Mouse (Mus musculus) liver, embryonic 13.5 days (tissue): ENCODE data around the gene Adprhl1. TPM values are rescaled to one million over a fixed set of nuclear protein-coding genes. Genes with fewer than 3 reads are reported as not detected.

Experiments used
- ATAC-seq: fragments of 200-750 bp; cut with Nextera tagmentation; 2 replicates; pipeline ENCODE4 v1.8.0; 2017; ENCODE audit warnings: low read depth, mild to moderate bottlenecking, moderate number of reproducible peaks, moderate library complexity
- DNase-seq: peaks from one replicate; pipeline ENCODE4 v3.0.0; 2022
- H3K27ac ChIP-seq: fragments of 300-500 bp; sonication (generic); 2 replicates; pipeline ENCODE4 v1.5.1; 2015; ENCODE audit warnings: moderate library complexity, mild to moderate bottlenecking, inconsistent platforms
- H3K27me3 ChIP-seq: fragments of 300-500 bp; sonication (generic); 2 replicates; pipeline ENCODE4 v1.6.1; 2015; ENCODE audit warnings: mild to moderate bottlenecking, inconsistent platforms
- H3K36me3 ChIP-seq: fragments of 300-500 bp; sonication (generic); 2 replicates; pipeline ENCODE4 v1.6.1; 2015; ENCODE audit warnings: mild to moderate bottlenecking, inconsistent platforms
- H3K4me1 ChIP-seq: fragments of 300-500 bp; sonication (generic); replicated peaks from 2 replicates; pipeline ENCODE4 v1.6.1; 2015; ENCODE audit warnings: inconsistent platforms
- H3K4me2 ChIP-seq: fragments of 300-500 bp; sonication (generic); 2 replicates; pipeline ENCODE4 v1.6.1; 2015; ENCODE audit warnings: inconsistent platforms, mild to moderate bottlenecking, moderate library complexity
- H3K4me3 ChIP-seq: fragments of 300-500 bp; sonication (generic); replicated peaks from 2 replicates; pipeline ENCODE4 v1.5.1; 2015; ENCODE audit warnings: mild to moderate bottlenecking, inconsistent platforms
- H3K9ac ChIP-seq: fragments of 300-500 bp; sonication (generic); 2 replicates; pipeline ENCODE4 v1.6.1; 2015; ENCODE audit warnings: mild to moderate bottlenecking, inconsistent platforms
- H3K9me3 ChIP-seq: fragments of 300-500 bp; sonication (generic); replicated peaks from 2 replicates; pipeline ENCODE4 v1.6.1; 2016; ENCODE audit warnings: inconsistent platforms
- WGBS: fragments of 180-500 bp; shearing (Covaris S2); methylation state at CpG from one replicate; pipeline ENCODE4 v1.1.7; 2015; ENCODE audit not compliant: insufficient replicate concordance; 5-methylcytosine and 5-hydroxymethylcytosine counted together
- polyA plus RNA-seq: library from polyadenylated mRNA; unstranded; fragments of >200 nt; fragmentation: Nextera tagmentation; extraction: Ambion mirVana; gene quantifications from 2 replicates; pipeline ENCODE4 v1.2.1, GENCODE M21; 2015

Gene Adprhl1
- polyA plus RNA-seq, 1 experiment from 2014 or later: 0.07 TPM

GRCm38 (mm10) chr8:13194818-13195217, 59.1 kb downstream of the Adprhl1 start:
- H3K4me3 ChIP-seq: no peak overlapping the region
- H3K4me1 ChIP-seq: peaks cover 45% of the 10 kb centered on the region
- H3K4me2 ChIP-seq: no peak overlapping the region
- ATAC-seq (no peak), DNase-seq (no peak)
- WGBS: 54% methylated on average over 10 of the region's 10 CpGs
- H3K36me3 ChIP-seq: no peaks in the 10 kb centered on the region
- H3K27me3 ChIP-seq: no peaks in the 10 kb centered on the region; the same call in 1 of the 2 replicates
- no peak overlapping the region for H3K9ac ChIP-seq
- no peaks in the 10 kb centered on the region for H3K9me3 ChIP-seq
- no peak overlapping the region; the same call in 1 of the 2 replicates for H3K27ac ChIP-seq

GRCm38 (mm10) chr8:13190235-13190634, 63.7 kb downstream of the Adprhl1 start:
- WGBS: 84% methylated on average over 8 of the region's 8 CpGs
- Histone ChIP-seq H3K27me3 (no peaks in the 10 kb centered on the region), H3K9me3 (no peaks in the 10 kb centered on the region), H3K27ac (no peak overlapping the region), H3K4me1 (peaks cover 13% of the 10 kb centered on the region), H3K9ac (no peak overlapping the region), H3K36me3 (peaks cover 23% of the 10 kb centered on the region; the same call in 1 of the 2 replicates), H3K4me3 (no peak overlapping the region), H3K4me2 (no peak overlapping the region)
- DNase-seq (no peak), ATAC-seq (no peak)

- H3K4me2 ChIP-seq: no peak overlapping the region
- ATAC-seq: no peak
- no peak for DNase-seq
- H3K27me3 ChIP-seq: no peaks in the 10 kb centered on the region
- no peaks in the 10 kb centered on the region for H3K9me3 ChIP-seq
- peaks cover 6% of the 10 kb centered on the region for H3K4me1 ChIP-seq
- peaks cover 33% of the 10 kb centered on the region for H3K36me3 ChIP-seq
- H3K4me3 ChIP-seq: no peak overlapping the region
- H3K9ac ChIP-seq: no peak overlapping the region
- no peak overlapping the region for H3K27ac ChIP-seq
- WGBS: 84% methylated on average over 1 of the region's 1 CpGs
Observed at GRCm38 (mm10) chr8:13188857-13189256, 65.1 kb downstream of the Adprhl1 start.

- no peak overlapping the region for H3K27ac ChIP-seq
- no peaks in the 10 kb centered on the region for H3K9me3 ChIP-seq
- no peak overlapping the region for H3K4me3 ChIP-seq
- WGBS: 86% methylated on average over 13 of the region's 13 CpGs
- no peak for DNase-seq
- no peak for ATAC-seq
- peaks cover under 1% of the 10 kb centered on the region for H3K4me1 ChIP-seq
- no peak overlapping the region for H3K9ac ChIP-seq
- H3K4me2 ChIP-seq: no peak overlapping the region
- peaks cover 33% of the 10 kb centered on the region for H3K36me3 ChIP-seq
- no peaks in the 10 kb centered on the region for H3K27me3 ChIP-seq
Observed at GRCm38 (mm10) chr8:13188052-13188555, 65.9 kb downstream of the Adprhl1 start.

DNA sequence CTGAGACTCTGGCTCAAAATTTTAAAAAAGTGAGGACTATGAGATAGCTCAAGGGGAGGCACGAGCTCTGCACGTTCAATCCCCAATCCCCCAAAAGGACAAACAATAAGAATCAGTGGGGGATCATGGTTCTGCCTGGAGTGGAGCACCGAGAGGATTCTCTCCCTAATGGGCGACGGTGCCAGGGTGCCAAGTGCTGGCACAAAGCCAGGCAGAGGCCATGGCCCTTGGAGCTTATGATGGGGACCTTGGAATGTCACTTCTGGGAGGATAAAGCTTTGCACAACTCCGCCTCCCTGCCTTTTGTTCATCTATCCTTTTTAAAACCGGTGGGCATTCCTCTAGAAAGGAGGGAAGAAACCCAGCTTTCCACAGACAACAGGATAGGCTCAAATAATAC, 66.3 kb downstream of the Adprhl1 start:
- no peak overlapping the region for H3K4me2 ChIP-seq
- H3K9me3 ChIP-seq: no peaks in the 10 kb centered on the region
- no peak overlapping the region for H3K9ac ChIP-seq
- no peak overlapping the region for H3K4me3 ChIP-seq
- peaks cover 33% of the 10 kb centered on the region for H3K36me3 ChIP-seq
- no peaks in the 10 kb centered on the region for H3K27me3 ChIP-seq
- no peak for DNase-seq
- 72% methylated on average over 7 of the region's 7 CpGs for WGBS
- H3K27ac ChIP-seq: no peak overlapping the region
- H3K4me1 ChIP-seq: no peaks in the 10 kb centered on the region
- ATAC-seq: no peak

GRCm38 (mm10) chr8:13187229-13187628, 66.7 kb downstream of the Adprhl1 start:
- ATAC-seq (no peak), DNase-seq (no peak)
- no peak overlapping the region for H3K27ac ChIP-seq
- no peak overlapping the region for H3K9ac ChIP-seq
- peaks cover 33% of the 10 kb centered on the region for H3K36me3 ChIP-seq
- H3K4me3 ChIP-seq: no peak overlapping the region
- peaks cover 2% of the 10 kb centered on the region for H3K4me1 ChIP-seq
- H3K4me2 ChIP-seq: no peak overlapping the region
- 70% methylated on average over 9 of the region's 9 CpGs for WGBS
- H3K9me3 ChIP-seq: no peaks in the 10 kb centered on the region
- no peaks in the 10 kb centered on the region for H3K27me3 ChIP-seq

DNA sequence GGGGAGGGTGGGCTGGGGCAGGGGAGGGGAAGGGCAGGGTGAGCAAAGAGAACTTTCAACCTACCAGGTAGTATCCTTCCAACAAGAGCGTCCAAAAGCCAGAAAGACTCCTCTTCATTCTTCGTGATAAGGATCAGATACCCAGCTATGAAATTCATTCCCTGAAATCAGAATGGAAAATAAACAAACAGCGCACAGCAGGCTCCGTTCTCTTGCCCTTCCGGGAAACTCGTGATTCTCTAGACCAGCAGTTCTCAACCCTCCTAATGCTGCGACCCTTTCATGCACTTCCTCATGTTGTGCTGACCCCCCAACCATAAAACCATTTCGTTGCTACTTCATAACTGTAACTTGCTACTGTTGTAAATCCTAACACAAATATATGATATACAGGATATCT, 67.1 kb downstream of the Adprhl1 start:
- H3K9ac ChIP-seq: no peak overlapping the region
- 71% methylated on average over 8 of the region's 8 CpGs for WGBS
- H3K4me3 ChIP-seq: no peak overlapping the region
- no peaks in the 10 kb centered on the region for H3K9me3 ChIP-seq
- peaks cover 6% of the 10 kb centered on the region for H3K4me1 ChIP-seq
- H3K27ac ChIP-seq: no peak overlapping the region
- no peak overlapping the region for H3K4me2 ChIP-seq
- DNase-seq (no peak), ATAC-seq (no peak)
- peaks cover 33% of the 10 kb centered on the region for H3K36me3 ChIP-seq
- no peaks in the 10 kb centered on the region for H3K27me3 ChIP-seq

- peaks cover 38% of the 10 kb centered on the region for H3K36me3 ChIP-seq
Observed at GRCm38 (mm10) chr8:13181691-13181976, 72.3 kb downstream of the Adprhl1 start.

GRCm38 (mm10) chr8:13180911-13181690, 72.9 kb downstream of the Adprhl1 start:
- Histone ChIP-seq H3K4me1 (peaks cover 17% of the 10 kb centered on the region), H3K27me3 (no peaks in the 10 kb centered on the region), H3K4me3 (no peak overlapping the region), H3K4me2 (no peak overlapping the region), H3K9me3 (no peaks in the 10 kb centered on the region), H3K27ac (no peak overlapping the region; the same call in 1 of the 2 replicates), H3K36me3 (peaks cover 39% of the 10 kb centered on the region), H3K9ac (no peak overlapping the region)
- 59% methylated on average over 18 of the region's 18 CpGs for WGBS
- ATAC-seq (peak; percentile 56; the same call in 1 of the 2 replicates), DNase-seq (no peak)

More at GRCm38 (mm10) chr8:13181691-13181976, 72.3 kb downstream of the Adprhl1 start:
- Histone ChIP-seq H3K4me2 (no peak overlapping the region), H3K9me3 (no peaks in the 10 kb centered on the region), H3K27me3 (no peaks in the 10 kb centered on the region), H3K9ac (no peak overlapping the region), H3K4me3 (no peak overlapping the region), H3K27ac (no peak overlapping the region), H3K4me1 (peaks cover 17% of the 10 kb centered on the region)
- 28% methylated on average over 2 of the region's 2 CpGs for WGBS
- peak; percentile 61 for ATAC-seq
- DNase-seq: no peak

- 74% methylated on average over 9 of the region's 9 CpGs for whole genome bisulfite sequencing
- no peak for DNase-seq
- H3K27ac ChIP-seq: no peak overlapping the region
- no peak for ATAC-seq
- no peak overlapping the region for H3K4me2 ChIP-seq
- H3K9me3 ChIP-seq: no peaks in the 10 kb centered on the region
- no peaks in the 10 kb centered on the region for H3K27me3 ChIP-seq
- H3K4me1 ChIP-seq: peaks cover 17% of the 10 kb centered on the region
- H3K4me3 ChIP-seq: no peak overlapping the region
- no peak overlapping the region for H3K9ac ChIP-seq
- H3K36me3 ChIP-seq: peaks cover 39% of the 10 kb centered on the region
Observed at GRCm38 (mm10) chr8:13180408-13180807, 73.6 kb downstream of the Adprhl1 start.

DNA sequence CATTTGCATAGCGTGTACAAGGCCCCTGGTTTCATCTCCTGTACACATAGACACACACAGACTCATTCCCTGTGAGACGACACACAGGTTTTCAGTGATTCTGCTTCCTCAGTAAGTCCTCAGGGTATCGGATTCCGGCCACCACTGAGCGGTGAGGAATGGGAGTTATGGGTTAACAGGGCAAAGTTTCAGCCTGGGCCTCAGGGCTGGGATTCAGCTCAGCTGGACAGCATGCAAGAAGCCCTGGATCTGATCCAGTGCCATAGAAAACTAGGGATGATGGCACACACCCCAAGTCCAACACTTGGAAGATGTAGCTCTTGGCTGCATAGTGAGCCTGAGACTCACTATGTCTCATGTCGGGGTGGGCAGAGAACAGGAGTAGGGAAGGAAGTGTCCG, 74.0 kb downstream of the Adprhl1 start:
- ATAC-seq (no peak), DNase-seq (no peak)
- peaks cover 17% of the 10 kb centered on the region for H3K4me1 ChIP-seq
- H3K4me2 ChIP-seq: no peak overlapping the region
- H3K36me3 ChIP-seq: peaks cover 40% of the 10 kb centered on the region
- H3K9me3 ChIP-seq: no peaks in the 10 kb centered on the region
- H3K9ac ChIP-seq: no peak overlapping the region
- no peak overlapping the region for H3K4me3 ChIP-seq
- WGBS: 72% methylated on average over 7 of the region's 7 CpGs
- no peaks in the 10 kb centered on the region for H3K27me3 ChIP-seq
- H3K27ac ChIP-seq: no peak overlapping the region

- Histone ChIP-seq H3K36me3 (peaks cover 41% of the 10 kb centered on the region), H3K9me3 (no peaks in the 10 kb centered on the region), H3K9ac (no peak overlapping the region), H3K4me3 (no peak overlapping the region), H3K4me1 (peaks cover 17% of the 10 kb centered on the region), H3K4me2 (no peak overlapping the region), H3K27ac (no peak overlapping the region), H3K27me3 (no peaks in the 10 kb centered on the region)
- DNase-seq: no peak
- 63% methylated on average over 6 of the region's 6 CpGs for WGBS
- no peak for ATAC-seq
Observed at GRCm38 (mm10) chr8:13179482-13179881, 74.5 kb downstream of the Adprhl1 start.
